Mouse (Mus musculus) ovary, postnatal 36 days (tissue): Measurements from ENCODE around the gene Rad51c.
"Not testable (repeated sequence)": the region's sequence is repeated elsewhere in the genome, so short reads cannot be mapped to it uniquely, and the experiment has no call there.

Experiments used
- DNase-seq: peaks from one replicate; pipeline ENCODE4 v3.0.0; 2022; ENCODE audit warnings: low spot score, mixed read lengths

Gene Rad51c

GRCm38 (mm10) chr11:87404876-87405275, at the start of gene Rad51c, which contains the start of gene Tex14:
Gene Rad51c, minus strand, starts transcription at chr11:87404954.
Gene Tex14, plus strand, starts transcription at chr11:87405065.
- peak; percentile 21 for DNase-seq

DNA sequence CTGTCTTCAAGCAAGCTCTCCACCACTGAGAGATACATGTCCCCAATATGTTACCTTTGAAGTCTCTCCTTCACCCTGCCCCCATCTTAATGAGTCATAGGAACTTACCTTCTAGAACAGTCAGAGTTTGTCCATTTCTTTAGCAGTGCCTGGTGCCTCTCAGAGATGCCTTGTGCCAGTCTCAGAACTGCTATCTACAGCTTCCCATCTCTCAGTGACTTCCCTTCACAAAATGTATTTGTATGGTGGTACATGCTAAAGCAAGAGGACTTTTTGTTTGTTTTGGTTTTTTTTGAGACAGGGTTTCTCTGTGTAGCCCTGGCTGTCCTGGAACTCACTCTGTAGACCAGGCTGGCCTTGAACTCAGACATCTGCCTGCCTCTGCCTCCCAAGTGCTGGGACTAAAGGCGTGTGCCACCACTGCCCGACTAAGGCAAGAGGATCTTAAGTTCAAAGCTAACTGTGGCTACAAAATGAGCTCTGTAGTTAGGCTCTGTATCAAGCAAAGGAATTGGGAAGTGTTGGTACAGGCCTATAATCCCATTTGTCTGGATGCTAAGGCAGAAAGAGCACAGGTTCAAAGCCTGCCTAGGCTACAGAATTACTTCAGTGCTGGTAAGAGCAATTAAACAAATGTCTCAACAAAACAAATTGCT, 49.4 kb upstream of the Rad51c start:
- no peak for DNase-seq

- peak; percentile 37 for DNase-seq
These were observed 48.7 kb upstream of the Rad51c start for GRCm38 (mm10) chr11:87453216-87454034.

DNA sequence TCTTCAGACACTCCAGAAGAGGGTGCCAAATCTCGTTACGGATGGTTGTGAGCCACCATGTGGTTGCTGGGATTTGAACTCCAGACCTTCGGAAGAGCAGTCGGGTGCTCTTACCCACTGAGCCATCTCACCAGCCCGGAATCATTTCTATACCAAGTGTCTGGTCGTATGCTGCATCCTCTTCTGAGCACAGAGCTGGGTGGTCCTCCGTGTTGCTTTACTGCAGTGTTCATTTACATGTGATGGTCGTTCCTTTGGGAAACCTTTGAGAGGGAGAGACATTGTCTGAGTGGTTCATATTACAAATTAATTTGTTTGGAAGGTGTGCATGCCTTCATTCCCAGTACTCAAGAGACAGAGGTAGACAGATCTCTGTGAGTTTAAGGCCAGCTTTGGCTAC, 48.0 kb upstream of the Rad51c start:
- not testable (repeated sequence) for DNase-seq

DNA sequence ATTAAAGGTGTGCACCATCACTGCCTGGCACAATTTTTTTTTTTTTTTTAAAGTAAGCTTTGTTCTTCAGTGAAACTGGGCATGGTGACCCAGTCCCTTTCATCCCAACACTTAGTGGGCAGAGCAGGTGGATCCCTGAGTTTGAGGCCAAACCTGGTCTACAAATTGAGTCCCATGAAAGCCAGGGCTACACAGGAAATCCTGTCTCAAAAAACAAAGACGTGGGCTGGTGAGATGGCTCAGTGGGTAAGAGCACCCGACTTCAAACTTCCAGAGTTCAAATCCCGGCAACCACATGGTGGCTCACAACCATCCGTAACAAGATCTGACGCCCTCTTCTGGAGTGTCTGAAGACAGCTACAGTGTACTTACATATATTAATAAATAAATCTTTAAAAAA, 45.1 kb upstream of the Rad51c start:
- DNase-seq = not testable (repeated sequence)

- no peak for DNase-seq
These were observed 44.4 kb upstream of the Rad51c start for GRCm38 (mm10) chr11:87449200-87449547.

DNA sequence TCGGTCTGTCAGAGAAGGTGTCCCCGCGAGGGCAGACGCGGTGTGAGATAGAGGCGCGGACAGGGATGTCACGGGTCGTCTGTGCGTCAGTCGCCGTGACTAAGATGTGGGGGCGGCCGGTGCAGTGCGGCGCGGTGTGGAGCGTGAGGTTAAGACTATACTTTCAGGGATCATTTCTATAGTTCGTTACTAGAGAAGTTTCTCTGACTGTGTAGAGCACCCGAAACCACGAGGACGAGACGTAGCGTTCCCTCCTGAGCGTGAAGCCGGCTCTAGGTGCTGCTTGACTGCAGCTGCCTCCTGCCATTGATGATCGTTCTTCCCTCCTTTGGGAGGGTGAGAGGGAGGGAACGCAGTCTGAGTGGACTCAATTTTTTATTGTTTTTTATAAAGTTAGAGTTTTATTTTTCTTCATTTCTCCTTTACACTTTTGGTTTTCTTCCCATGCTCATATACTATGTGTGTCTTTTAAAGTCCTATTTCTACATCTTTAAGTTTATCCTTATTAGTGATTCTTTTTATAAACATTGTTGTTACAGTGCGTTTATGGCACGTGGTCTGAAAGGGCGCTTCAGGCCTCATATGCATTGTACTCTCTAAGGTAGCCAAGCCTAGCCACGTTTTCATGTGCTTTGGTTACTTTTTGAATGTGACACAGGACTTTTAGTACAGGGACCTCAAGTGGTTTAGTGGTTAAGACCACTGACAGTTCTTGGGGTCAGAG, 43.9 kb upstream of the Rad51c start:
- DNase-seq = peak; percentile 29

GRCm38 (mm10) chr11:87448081-87448475, 43.3 kb upstream of the Rad51c start:
- peak; percentile 92 for DNase-seq

- DNase-seq = no peak
These were observed 42.7 kb upstream of the Rad51c start for GRCm38 (mm10) chr11:87447429-87447828.

DNA sequence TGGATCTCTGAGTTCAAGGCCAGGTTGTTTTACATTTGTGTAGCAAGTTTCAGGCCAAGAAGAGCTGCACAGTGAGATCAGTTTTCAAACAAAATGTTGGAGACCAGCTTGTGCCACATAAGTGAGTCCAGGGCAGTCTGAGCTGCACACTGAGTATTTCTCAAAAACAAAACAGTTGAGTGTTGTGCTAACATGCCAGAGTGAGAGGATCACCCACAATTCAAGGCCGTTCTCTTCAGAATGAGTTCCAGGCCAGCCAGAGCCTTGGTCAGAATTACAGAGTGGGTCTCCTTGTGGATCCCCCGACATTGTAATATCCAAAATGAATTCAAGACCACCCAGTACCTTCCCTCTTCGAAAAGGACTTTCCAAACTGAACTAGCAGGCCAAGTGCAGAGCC, 41.4 kb upstream of the Rad51c start:
- DNase-seq = no peak

DNA sequence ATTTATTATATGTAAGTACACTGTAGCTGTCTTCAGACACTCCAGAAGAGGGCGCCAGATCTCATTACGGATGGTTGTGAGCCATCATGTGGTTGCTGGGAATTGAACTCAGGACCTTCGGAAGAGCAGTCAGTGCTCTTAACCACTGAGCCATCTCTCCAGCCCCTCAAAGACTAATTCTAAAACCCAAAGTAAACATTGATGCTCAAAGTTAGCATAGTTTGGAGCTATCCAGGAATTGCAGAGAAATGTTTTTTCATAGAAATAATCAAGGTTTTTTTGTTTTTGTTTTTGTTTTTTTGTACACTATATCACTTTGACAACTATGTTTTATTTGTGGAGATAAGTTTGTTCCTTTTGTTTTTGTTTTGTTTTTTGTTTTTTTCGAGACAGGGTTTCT, 40.8 kb upstream of the Rad51c start:
- DNase-seq = not testable (repeated sequence)

- DNase-seq = no peak
These were observed 40.1 kb upstream of the Rad51c start for GRCm38 (mm10) chr11:87444735-87445428.

GRCm38 (mm10) chr11:87444056-87444455, 39.3 kb upstream of the Rad51c start:
- not testable (repeated sequence) for DNase-seq

DNA sequence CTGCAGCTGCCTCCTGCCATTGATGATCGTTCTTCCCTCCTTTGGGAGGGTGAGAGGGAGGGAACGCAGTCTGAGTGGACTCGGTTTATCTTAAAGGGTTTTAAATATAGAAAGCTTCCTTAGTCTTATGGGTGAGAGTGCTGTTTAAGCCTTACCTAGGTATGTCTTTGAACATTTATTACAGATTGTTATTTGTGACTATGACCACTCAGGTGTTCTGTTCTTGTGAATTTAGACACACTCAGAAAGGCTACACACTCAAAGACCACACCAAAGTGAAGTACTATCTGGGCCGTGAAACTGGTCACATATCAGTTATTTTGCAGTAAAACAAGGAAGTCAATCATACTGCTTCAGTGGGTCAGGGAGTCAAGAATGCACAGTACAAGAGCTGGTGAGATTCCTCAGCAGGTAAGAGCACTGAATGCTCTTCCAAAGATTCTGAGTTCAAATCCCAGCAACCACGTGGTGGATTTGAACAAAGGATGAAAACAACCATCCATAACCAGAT, 38.7 kb upstream of the Rad51c start:
- peak; percentile 51 for DNase-seq

DNA sequence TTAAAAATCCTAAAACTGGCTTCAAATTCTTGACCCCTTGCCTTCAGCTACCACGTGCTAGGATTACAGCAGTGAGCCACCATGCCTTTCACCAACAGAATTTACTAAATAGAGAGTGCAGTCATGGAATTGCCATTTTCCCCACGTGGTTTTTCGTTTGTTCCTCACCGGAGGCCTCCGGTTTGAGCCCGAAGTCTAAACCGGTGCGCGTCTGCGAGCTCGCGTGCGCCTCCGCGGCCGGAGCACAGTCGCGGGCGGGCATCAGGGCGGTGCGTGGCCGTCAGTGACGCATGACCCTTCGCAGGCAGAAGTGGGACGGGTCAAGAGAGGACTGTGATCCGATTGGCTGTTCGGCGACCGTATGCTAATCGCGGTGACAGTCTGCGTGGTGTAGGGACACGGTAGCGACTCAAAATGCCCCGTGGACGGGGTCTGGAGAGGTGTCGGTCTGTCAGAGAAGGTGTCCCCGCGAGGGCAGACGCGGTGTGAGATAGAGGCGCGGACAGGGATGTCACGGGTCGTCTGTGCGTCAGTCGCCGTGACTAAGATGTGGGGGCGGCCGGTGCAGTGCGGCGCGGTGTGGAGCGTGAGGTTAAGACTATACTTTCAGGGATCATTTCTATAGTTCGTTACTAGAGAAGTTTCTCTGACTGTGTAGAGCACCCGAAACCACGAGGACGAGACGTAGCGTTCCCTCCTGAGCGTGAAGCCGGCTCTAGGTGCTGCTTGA, 38.1 kb upstream of the Rad51c start:
- DNase-seq = peak; percentile 80

DNA sequence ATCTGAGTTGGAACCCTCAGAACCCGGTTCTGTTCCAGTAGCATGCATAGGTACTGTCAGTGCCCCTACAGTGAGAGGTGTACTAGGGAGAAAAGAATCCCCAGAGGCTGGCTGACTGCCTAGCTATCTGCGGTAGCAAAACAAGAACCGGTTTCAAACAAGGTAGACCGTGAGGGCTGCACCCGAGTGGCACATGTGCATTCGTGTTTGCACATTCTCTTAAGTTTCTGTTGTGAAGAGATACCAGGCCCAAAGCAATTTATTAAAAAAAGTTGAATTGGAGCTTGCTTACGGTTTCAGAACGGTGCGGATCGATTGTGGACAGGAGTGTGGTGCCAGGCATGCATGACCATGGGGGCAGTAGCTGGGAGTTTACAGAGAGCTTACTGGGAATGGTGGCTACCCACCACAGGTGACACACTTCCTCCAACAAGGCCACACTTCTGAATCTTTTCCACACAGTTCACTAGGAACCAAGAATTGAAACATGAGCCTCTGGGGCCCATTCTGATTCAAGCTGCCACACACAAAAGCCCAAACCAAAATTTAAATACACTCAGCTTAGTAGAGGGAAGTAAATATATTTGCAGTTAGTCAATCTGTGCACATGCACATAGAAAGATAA, 35.2 kb upstream of the Rad51c start:
- no peak for DNase-seq

DNA sequence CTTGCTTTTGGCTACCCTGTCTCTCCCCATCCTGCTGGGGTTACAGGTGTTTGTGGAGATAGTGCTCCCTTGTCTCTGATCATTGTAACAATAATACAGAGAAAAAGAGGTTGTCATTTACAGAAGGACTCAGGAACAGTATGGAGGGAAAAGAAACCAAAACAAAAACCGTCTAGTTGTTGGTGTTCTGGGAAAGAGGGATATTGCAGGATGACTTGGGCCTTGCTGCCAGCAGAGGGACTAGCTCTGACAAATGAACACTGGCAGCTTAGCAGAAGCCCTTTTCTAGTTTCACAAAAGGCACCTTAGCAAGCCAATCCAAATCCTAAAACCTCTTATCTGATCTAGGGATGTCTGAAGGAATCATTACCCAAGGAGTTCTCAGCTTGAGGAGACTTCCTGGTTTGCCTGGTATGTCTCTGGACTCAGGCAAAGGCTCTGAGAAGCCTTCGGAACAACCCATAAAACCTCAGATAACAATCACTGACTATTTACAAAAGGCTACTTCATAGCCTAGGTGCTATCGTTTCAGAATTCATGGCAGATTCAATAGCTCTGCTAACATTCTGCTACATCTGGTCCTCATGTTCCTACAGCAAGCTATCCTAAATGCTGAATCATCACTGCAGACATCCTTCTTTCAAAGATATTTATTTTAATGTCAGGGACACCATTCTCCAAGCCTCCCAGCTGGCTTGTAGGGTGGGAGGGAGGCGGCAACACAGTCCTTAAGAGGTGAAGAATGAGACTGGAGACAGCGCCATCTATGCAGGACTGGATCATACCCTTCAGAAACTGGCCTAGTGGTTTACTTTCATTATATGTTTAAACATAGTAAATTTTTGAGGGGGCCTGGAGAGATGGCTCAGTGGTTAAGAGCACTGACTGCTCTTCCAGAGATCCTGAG, 31.8 kb upstream of the Rad51c start:
- DNase-seq = no peak

DNA sequence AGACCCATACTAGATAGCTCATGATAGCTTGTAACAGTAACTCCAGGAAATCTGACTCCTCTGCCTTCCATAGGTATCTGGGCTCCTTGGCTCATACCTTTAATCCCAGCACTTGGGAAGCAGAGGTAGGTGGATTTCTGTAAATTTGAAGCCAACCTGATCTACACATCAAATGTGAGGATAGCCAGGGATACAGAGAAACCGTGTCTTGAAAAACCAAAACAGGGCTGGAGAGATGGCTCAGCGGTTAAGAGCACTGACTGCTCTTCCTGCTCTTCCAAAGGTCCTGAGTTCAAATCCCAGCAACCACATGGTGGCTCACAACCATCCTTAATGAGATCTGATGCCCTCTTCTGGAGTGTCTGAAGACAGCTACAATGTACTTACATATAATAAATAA, 30.4 kb upstream of the Rad51c start:
- not testable (repeated sequence) for DNase-seq

DNA sequence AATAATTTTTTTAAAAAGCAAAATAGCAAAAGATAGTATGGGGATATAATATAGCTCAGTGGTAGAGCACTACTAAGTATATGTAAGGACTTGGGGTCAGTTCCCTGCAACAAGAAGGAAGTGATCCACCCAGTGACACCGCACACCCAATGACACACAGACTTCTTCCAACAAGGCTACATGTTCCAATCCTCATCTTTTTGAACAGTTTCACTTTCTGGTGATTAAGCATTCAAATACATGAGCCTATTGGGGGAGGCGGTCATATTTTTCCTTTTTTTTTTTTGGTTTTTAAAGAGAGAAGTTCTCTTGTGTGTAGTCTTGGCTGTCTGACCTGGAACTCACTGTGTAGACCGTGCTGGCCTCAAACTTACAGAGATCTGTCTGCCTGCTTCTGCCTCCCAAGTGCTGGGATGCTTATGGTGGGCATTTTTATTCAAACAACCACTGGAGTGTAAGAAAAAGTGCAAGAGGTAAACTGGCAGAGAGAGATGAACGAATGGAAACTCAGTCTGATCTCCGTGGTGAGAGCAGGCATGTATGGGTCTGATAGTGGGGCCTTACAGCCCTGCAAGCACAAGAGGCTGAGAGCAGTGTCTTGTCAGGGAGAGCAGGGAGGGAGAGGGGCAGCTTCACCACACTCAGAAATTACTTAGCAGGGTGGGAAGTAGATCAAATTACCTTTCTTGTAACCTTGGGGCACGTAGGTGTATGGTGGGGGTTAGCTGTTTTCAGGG, 28.3 kb upstream of the Rad51c start:
- no peak for DNase-seq
